Mouse (Mus musculus): ENCODE results near the gene St3gal4. TPM values are rescaled to one million over a fixed set of nuclear protein-coding genes. Genes with fewer than 3 reads are reported as not detected.

The St3gal4 gene
- total and polyA plus RNA-seq, 3 experiments = 54.2 to 56.3 TPM; not detected in 1

DNA sequence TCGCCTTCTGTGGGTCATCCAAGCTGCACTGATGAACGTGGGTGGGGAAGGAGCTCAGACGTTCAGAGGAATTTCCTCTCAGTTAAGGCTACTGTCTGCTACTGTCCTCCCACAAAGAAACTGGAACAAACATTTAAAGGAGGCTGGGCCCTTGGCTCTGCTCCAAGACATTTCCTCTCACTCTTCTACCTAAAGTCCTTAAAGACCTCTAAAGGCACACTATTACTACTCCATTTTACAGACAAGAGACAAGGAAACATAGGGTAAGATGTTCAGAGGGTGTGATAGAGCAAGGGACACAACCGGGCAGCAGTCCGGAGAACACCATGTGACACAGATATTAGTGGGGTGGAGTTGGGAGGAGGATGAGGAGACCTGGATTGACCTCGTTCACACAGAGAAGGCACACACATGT, 92.2 kb downstream of the St3gal4 start:
- no peak overlapping the region for H3K4me3 ChIP-seq (ENCODE audit: control insufficient read depth in 1 of 2, insufficient read depth in 1 of 2, low read depth in 2 of 2, low read length in 2 of 2)
- H3K4me1 ChIP-seq (ENCODE audit: control insufficient read depth in 1 of 2, insufficient read depth in 2 of 2, low read length in 2 of 2) = peaks cover 0 to 9% of the 10 kb centered on the region in 2 experiments; a peak in 1 of 4 replicates
- H3K9me3 ChIP-seq (replicated peaks; ENCODE audit: insufficient read depth, low read length) = no peaks in the 10 kb centered on the region
- no peaks in the 10 kb centered on the region for H3K36me3 ChIP-seq (ENCODE audit: control insufficient read depth in 1 of 2, insufficient read depth in 2 of 2, low read length in 2 of 2)
- H3K27me3 ChIP-seq (ENCODE audit: control insufficient read depth in 1 of 2, insufficient read depth in 2 of 2, low read length in 2 of 2) = no peaks in the 10 kb centered on the region
- DNase-seq (ENCODE audit: low read depth, low spot score) = no peak
- H3K79me2 ChIP-seq (ENCODE audit: control insufficient read depth, insufficient read depth, low read length, poor library complexity) = no peaks in the 10 kb centered on the region
- no peak for TF ChIP-seq ZMIZ1 (IDR thresholded peaks at IDR 0.05; ENCODE audit: low read depth, low read length)
- no peak for TF ChIP-seq ZNF384 (IDR thresholded peaks at IDR 0.05; ENCODE audit: low read depth, low read length)
- no peak for TF ChIP-seq GATA1 (IDR thresholded peaks at IDR 0.05; ENCODE audit: low read depth, low read length)
- no peak for TF ChIP-seq CHD1 (IDR thresholded peaks at IDR 0.05; ENCODE audit: low read depth, low read length)
- no peak for TF ChIP-seq SIN3A (IDR thresholded peaks at IDR 0.05; ENCODE audit: low read length)
- no peak for TF ChIP-seq ZKSCAN1 (IDR thresholded peaks at IDR 0.05; ENCODE audit: low read depth, low read length)
- no peak for TF ChIP-seq MAFK (IDR thresholded peaks at IDR 0.05; ENCODE audit: borderline replicate concordance, low read depth, low read length)
- no peak for TF ChIP-seq KAT2A (conservative IDR thresholded peaks at IDR 0.05; ENCODE audit: low read depth, low read length)
- TF ChIP-seq USF2 (IDR thresholded peaks at IDR 0.05; ENCODE audit: borderline replicate concordance in 1 of 2, insufficient read depth in 1 of 2, low read depth in 1 of 2, low read length in 2 of 2) = no peak
- TF ChIP-seq E2F4 (IDR thresholded peaks at IDR 0.05; ENCODE audit: borderline replicate concordance, low read depth, low read length) = no peak
- TF ChIP-seq TCF12 (IDR thresholded peaks at IDR 0.05; ENCODE audit: low read depth, low read length) = no peak
- no peak for TF ChIP-seq MYB (IDR thresholded peaks at IDR 0.05; ENCODE audit: low read depth, low read length)
- TF ChIP-seq GABPA (IDR thresholded peaks at IDR 0.05; ENCODE audit: low read depth, low read length) = no peak
- no peak for TF ChIP-seq TBP (IDR thresholded peaks at IDR 0.05; ENCODE audit: low read depth, low read length)
- TF ChIP-seq ETS1 (IDR thresholded peaks at IDR 0.05; ENCODE audit: low read depth, low read length) = no peak
- no peak for TF ChIP-seq MAX (IDR thresholded peaks at IDR 0.05; ENCODE audit: low read length)
- TF ChIP-seq JUND (IDR thresholded peaks at IDR 0.05; ENCODE audit: low read depth, low read length) = no peak
- TF ChIP-seq HCFC1 (IDR thresholded peaks at IDR 0.05; ENCODE audit: low read depth, low read length) = no peak
- no peak for TF ChIP-seq BHLHE40 (IDR thresholded peaks at IDR 0.05; ENCODE audit: borderline replicate concordance, low read depth, low read length)
- H3K27ac ChIP-seq (ENCODE audit: control insufficient read depth, low read depth, low read length) = no peak overlapping the region
- H3K9ac ChIP-seq (ENCODE audit: control insufficient read depth, low read depth, low read length, poor library complexity, severe bottlenecking) = no peak overlapping the region

GRCm38 (mm10) chr9:35026311-35026710, 92.8 kb downstream of the St3gal4 start:
- Histone ChIP-seq H3K79me2 (ENCODE audit: control insufficient read depth, insufficient read depth, low read length, poor library complexity) (no peaks in the 10 kb centered on the region), H3K9ac (ENCODE audit: control insufficient read depth, low read depth, low read length, poor library complexity, severe bottlenecking) (no peak overlapping the region), H3K4me1 (ENCODE audit: control insufficient read depth in 1 of 2, insufficient read depth in 2 of 2, low read length in 2 of 2) (peaks cover 0 to 9% of the 10 kb centered on the region in 2 experiments; a peak in 1 of 4 replicates), H3K4me3 (ENCODE audit: control insufficient read depth in 1 of 2, insufficient read depth in 1 of 2, low read depth in 2 of 2, low read length in 2 of 2) (no peak overlapping the region), H3K27me3 (ENCODE audit: control insufficient read depth in 1 of 2, insufficient read depth in 2 of 2, low read length in 2 of 2) (no peaks in the 10 kb centered on the region), H3K9me3 (replicated peaks; ENCODE audit: insufficient read depth, low read length) (no peaks in the 10 kb centered on the region), H3K36me3 (ENCODE audit: control insufficient read depth in 1 of 2, insufficient read depth in 2 of 2, low read length in 2 of 2) (no peaks in the 10 kb centered on the region), H3K27ac (ENCODE audit: control insufficient read depth, low read depth, low read length) (no peak overlapping the region)
- DNase-seq (ENCODE audit: low read depth, low spot score) = no peak
- no peak for TF ChIP-seq ZMIZ1 (IDR thresholded peaks at IDR 0.05; ENCODE audit: low read depth, low read length)
- TF ChIP-seq ZKSCAN1 (IDR thresholded peaks at IDR 0.05; ENCODE audit: low read depth, low read length) = no peak
- no peak for TF ChIP-seq TAL1 (IDR thresholded peaks at IDR 0.05; ENCODE audit: low read length)
- no peak for TF ChIP-seq ZNF384 (IDR thresholded peaks at IDR 0.05; ENCODE audit: low read depth, low read length)
- TF ChIP-seq SMC3 (IDR thresholded peaks at IDR 0.05; ENCODE audit: low read depth, low read length) = no peak
- TF ChIP-seq POLR2A (IDR thresholded peaks at IDR 0.05; ENCODE audit: control insufficient read depth in 1 of 2, insufficient read depth in 1 of 2, low read depth in 1 of 2, low read length in 2 of 2, poor library complexity in 1 of 2) = no peak
- no peak for TF ChIP-seq CHD2 (IDR thresholded peaks at IDR 0.05; ENCODE audit: low read length)
- TF ChIP-seq UBTF (IDR thresholded peaks at IDR 0.05; ENCODE audit: borderline replicate concordance, insufficient read depth, low read depth, low read length) = no peak
- TF ChIP-seq NRF1 (IDR thresholded peaks at IDR 0.05; ENCODE audit: insufficient read depth, low read depth, low read length, poor library complexity, severe bottlenecking) = no peak
- no peak for TF ChIP-seq ELF1 (IDR thresholded peaks at IDR 0.05; ENCODE audit: low read depth, low read length)
- no peak for TF ChIP-seq POLR2AphosphoS5 (IDR thresholded peaks at IDR 0.05; ENCODE audit: borderline replicate concordance, low read depth, low read length)

Data from MEL (cell line).